Mouse (Mus musculus): ENCODE measurements at regions not wholly inside any gene's neighbourhood (a gene's known extent, or its start where the extent isn't known, plus 50 kb on each side); places are given as distances from the start of the nearest gene placed in this dataset.
"Not testable (repeated sequence)": the region's sequence is repeated elsewhere in the genome, so short reads cannot be mapped to it uniquely, and the experiment has no call there.

- no peak for DNase-seq (ENCODE audit: low spot score in 2 of 2)
These were observed 983.8 kb downstream of the 4930447A16Rik start for GRCm38 (mm10) chr15:38409168-38409567.

- no peak for DNase-seq (ENCODE audit: low spot score in 2 of 2)
These were observed 985.1 kb downstream of the 4930447A16Rik start for GRCm38 (mm10) chr15:38410462-38410861.

- DNase-seq (ENCODE audit: low spot score in 2 of 2) = no peak
These were observed 987.1 kb downstream of the 4930447A16Rik start for GRCm38 (mm10) chr15:38412481-38412880.

- DNase-seq (ENCODE audit: low spot score in 2 of 2) = no peak
These were observed 988.0 kb downstream of the 4930447A16Rik start for GRCm38 (mm10) chr15:38413329-38413728.

GRCm38 (mm10) chr15:38414318-38415090 is 989.1 kb downstream of the 4930447A16Rik start:
- DNase-seq (ENCODE audit: low spot score in 2 of 2) = no peak

GRCm38 (mm10) chr15:38415091-38415486 is 989.7 kb downstream of the 4930447A16Rik start:
- DNase-seq (ENCODE audit: low spot score in 2 of 2) = no peak

GRCm38 (mm10) chr15:38419621-38420020 is 994.3 kb downstream of the 4930447A16Rik start:
- DNase-seq (ENCODE audit: low spot score in 2 of 2) = no peak

GRCm38 (mm10) chr15:38420784-38421183 is 995.4 kb downstream of the 4930447A16Rik start:
- no peak for DNase-seq (ENCODE audit: low spot score in 2 of 2)

GRCm38 (mm10) chr15:38422741-38423140 is 997.4 kb downstream of the 4930447A16Rik start:
- no peak for DNase-seq (ENCODE audit: low spot score in 2 of 2)

- DNase-seq (ENCODE audit: low spot score in 2 of 2) = no peak
These were observed 1000.2 kb downstream of the 4930447A16Rik start for GRCm38 (mm10) chr15:38425506-38425905.

GRCm38 (mm10) chr15:38427966-38428365 is 1002.6 kb downstream of the 4930447A16Rik start:
- DNase-seq (ENCODE audit: low spot score in 2 of 2) = no peak

- no peak for DNase-seq (ENCODE audit: low spot score in 2 of 2)
These were observed 1006.3 kb downstream of the 4930447A16Rik start for GRCm38 (mm10) chr15:38431668-38432067.

GRCm38 (mm10) chr15:38433386-38433785 is 1008.0 kb downstream of the 4930447A16Rik start:
- DNase-seq (ENCODE audit: low spot score in 2 of 2) = no peak

GRCm38 (mm10) chr15:38434239-38434638 is 1008.9 kb downstream of the 4930447A16Rik start:
- DNase-seq (ENCODE audit: low spot score in 2 of 2) = not testable (repeated sequence)

Data from spleen, postnatal 10 days (tissue).